Mouse (Mus musculus) liver, adult 2 months (tissue): ENCODE measurements around the gene Fam3c. TPM values are rescaled to one million over a fixed set of nuclear protein-coding genes. Genes with fewer than 3 reads are reported as not detected.

Experiments
- DNase-seq: peaks from one replicate; pipeline ENCODE4 v3.0.0-alpha.2; 2011; ENCODE audit warnings: low read depth, low spot score; ENCODE audit errors: extremely low read depth
- H3K27ac ChIP-seq: fragments of 200-500 bp; replicated peaks from 2 replicates; pipeline ENCODE4 v1.5.1; 2012; ENCODE audit warnings: low read depth, mild to moderate bottlenecking, control low read depth, inconsistent platforms, low read length; ENCODE audit not compliant: insufficient read depth
- H3K27me3 ChIP-seq: fragments of 200-500 bp; 2 replicates; pipeline ENCODE4 v1.6.1; 2012; ENCODE audit warnings: mild to moderate bottlenecking, moderate library complexity, low read length, inconsistent platforms; ENCODE audit not compliant: control insufficient read depth, insufficient read depth
- H3K36me3 ChIP-seq: fragments of 200-500 bp; 2 replicates; pipeline ENCODE4 v1.6.1; 2012; ENCODE audit warnings: low read length, inconsistent platforms; ENCODE audit not compliant: control insufficient read depth, insufficient read depth
- H3K4me1 ChIP-seq: fragments of 200-500 bp; 2 replicates; pipeline ENCODE4 v1.6.1; 2011; ENCODE audit warnings: low read length; ENCODE audit not compliant: control insufficient read depth, insufficient read depth
- H3K4me3 ChIP-seq: fragments of 200-500 bp; 2 replicates; pipeline ENCODE4 v1.5.1; 2011; ENCODE audit warnings: low read depth, mild to moderate bottlenecking, control low read depth, low read length, moderate library complexity; ENCODE audit not compliant: insufficient read depth
- H3K79me2 ChIP-seq: fragments of 200-500 bp; 2 replicates; pipeline ENCODE4 v1.6.1; 2012; ENCODE audit warnings: inconsistent platforms, mild to moderate bottlenecking, low read length, moderate library complexity; ENCODE audit not compliant: control insufficient read depth, insufficient read depth
- H3K9ac ChIP-seq: fragments of 200-500 bp; 2 replicates; pipeline ENCODE4 v1.6.1; 2012; ENCODE audit warnings: low read depth, mild to moderate bottlenecking, control low read depth, inconsistent platforms, low read length
- CTCF ChIP-seq: fragments of 200-500 bp; IDR thresholded peaks from 2 replicates; pipeline ENCODE4 v1.5.1; 2011; ENCODE audit warnings: low read depth, low read length, control low read depth
- POLR2A ChIP-seq: fragments of 200-500 bp; IDR thresholded peaks from 2 replicates; pipeline ENCODE4 v1.6.1; 2011; ENCODE audit warnings: low read length, control low read depth; ENCODE audit not compliant: insufficient read depth; ENCODE audit errors: extremely low read depth
- WGBS: fragments of 180-500 bp; shearing (Covaris S2); methylation state at CpG from one replicate; pipeline ENCODE4 v1.1.7; 2018; 5-methylcytosine and 5-hydroxymethylcytosine counted together
- polyA plus RNA-seq: library from polyadenylated mRNA; depleted of rRNA; stranded (reverse); fragments of >200 nt; gene quantifications from 2 replicates; pipeline ENCODE4 v1.2.3, GENCODE M21; 2012; rRNA removed
- total RNA-seq: library from RNA; depleted of rRNA; stranded (reverse); fragments of >200 nt; gene quantifications from 2 replicates; pipeline ENCODE4 v1.2.3, GENCODE M21; 2014; rRNA removed

The Fam3c gene
- total RNA-seq: 24.6 and 34.5 TPM in 2 replicates
- 2.8 and 3.1 TPM in 2 replicates for polyA plus RNA-seq

DNA sequence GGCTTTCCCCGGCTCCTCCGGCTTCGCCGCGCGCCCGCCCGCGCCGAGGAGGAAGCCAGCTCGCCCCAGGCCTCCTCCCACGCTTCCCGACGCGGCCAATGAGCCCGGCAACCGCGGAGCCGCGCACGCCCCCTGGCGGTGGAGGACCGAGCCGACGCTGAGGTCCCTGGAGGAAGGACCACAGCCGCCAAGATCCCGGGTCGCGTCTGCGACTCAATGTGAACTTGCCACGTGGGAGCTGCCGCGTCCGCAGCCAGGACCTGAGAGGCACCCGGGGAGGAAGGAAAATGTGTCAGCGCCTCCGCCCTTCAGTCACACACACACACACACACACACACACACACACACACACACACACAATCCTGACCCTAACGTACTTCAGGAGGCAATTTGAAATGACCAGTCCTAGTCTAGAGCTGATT, at the start of gene Fam3c:
Gene Fam3c, minus strand, starts transcription at position 158 of the 422 bp plus-strand sequence.
- TF ChIP-seq CTCF (peak; percentile 88), POLR2A (no peak)
- Histone ChIP-seq H3K27ac (peak within 1 kb of the TSS; percentile 27), H3K4me3 (peak within 1 kb of the TSS; percentile 65), H3K36me3 (no peaks in the 10 kb centered on the region), H3K79me2 (peaks cover 12% of the 10 kb centered on the region; the same call in 1 of the 2 replicates), H3K27me3 (no peaks in the 10 kb centered on the region), H3K4me1 (peaks cover 6% of the 10 kb centered on the region), H3K9ac (peak within 1 kb of the TSS; percentile 91)
- WGBS: 2% methylated on average over 30 of the region's 38 CpGs
- DNase-seq: peak; percentile 71

DNA sequence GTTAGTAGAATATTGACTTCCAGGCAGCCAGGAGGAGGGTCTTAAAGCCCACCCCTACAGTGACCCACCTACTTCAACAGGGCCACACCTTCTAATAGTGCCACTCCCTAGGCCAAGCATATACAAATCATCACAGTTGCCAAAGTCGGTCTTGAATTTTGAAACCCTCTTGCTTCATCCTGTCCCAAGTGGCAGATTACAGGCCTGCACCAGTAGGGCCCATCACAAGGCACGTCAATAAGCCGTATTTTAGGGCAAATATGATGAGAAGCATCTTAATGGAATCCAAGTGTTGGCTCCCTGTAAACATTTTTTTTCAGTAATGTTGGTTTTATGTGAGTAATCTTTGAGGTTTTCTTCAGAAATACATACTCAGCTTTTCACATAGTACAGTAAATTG, 49.0 kb upstream of the Fam3c start:
- no peak overlapping the region for H3K27ac ChIP-seq
- no peaks in the 10 kb centered on the region for H3K4me1 ChIP-seq
- no peaks in the 10 kb centered on the region for H3K36me3 ChIP-seq
- H3K9ac ChIP-seq: no peak overlapping the region
- no peak for TF ChIP-seq CTCF
- no peak for TF ChIP-seq POLR2A
- no peaks in the 10 kb centered on the region for H3K79me2 ChIP-seq
- DNase-seq: no peak
- no peak overlapping the region for H3K4me3 ChIP-seq
- WGBS: 90% methylated on average over 3 of the region's 3 CpGs
- no peaks in the 10 kb centered on the region for H3K27me3 ChIP-seq

GRCm38 (mm10) chr6:22403736-22404135, 47.7 kb upstream of the Fam3c start:
- Histone ChIP-seq H3K27ac (no peak overlapping the region), H3K4me1 (no peaks in the 10 kb centered on the region), H3K79me2 (no peaks in the 10 kb centered on the region), H3K4me3 (no peak overlapping the region), H3K27me3 (no peaks in the 10 kb centered on the region), H3K9ac (no peak overlapping the region), H3K36me3 (no peaks in the 10 kb centered on the region)
- DNase-seq: no peak
- TF ChIP-seq CTCF (no peak), POLR2A (no peak)
- 87% methylated on average over 5 of the region's 5 CpGs for WGBS

- H3K27me3 ChIP-seq: no peaks in the 10 kb centered on the region
- no peak overlapping the region for H3K9ac ChIP-seq
- no peaks in the 10 kb centered on the region for H3K4me1 ChIP-seq
- no peak overlapping the region for H3K27ac ChIP-seq
- TF ChIP-seq POLR2A (no peak), CTCF (no peak)
- no peak for DNase-seq
- H3K4me3 ChIP-seq: no peak overlapping the region
- no peaks in the 10 kb centered on the region for H3K79me2 ChIP-seq
- 94% methylated on average over 9 of the region's 9 CpGs for WGBS
- H3K36me3 ChIP-seq: no peaks in the 10 kb centered on the region
Measured at GRCm38 (mm10) chr6:22403317-22403716, 47.3 kb upstream of the Fam3c start.

- DNase-seq: no peak
- Histone ChIP-seq H3K9ac (no peak overlapping the region), H3K4me1 (no peaks in the 10 kb centered on the region), H3K79me2 (no peaks in the 10 kb centered on the region), H3K36me3 (no peaks in the 10 kb centered on the region), H3K27ac (no peak overlapping the region), H3K4me3 (no peak overlapping the region), H3K27me3 (no peaks in the 10 kb centered on the region)
- WGBS: 81% methylated on average over 13 of the region's 13 CpGs
- TF ChIP-seq CTCF (no peak), POLR2A (no peak)
Measured at GRCm38 (mm10) chr6:22402548-22403164, 46.6 kb upstream of the Fam3c start.

GRCm38 (mm10) chr6:22402037-22402436, 46.0 kb upstream of the Fam3c start:
- Histone ChIP-seq H3K9ac (no peak overlapping the region), H3K27me3 (no peaks in the 10 kb centered on the region), H3K4me1 (no peaks in the 10 kb centered on the region), H3K4me3 (no peak overlapping the region), H3K36me3 (no peaks in the 10 kb centered on the region), H3K79me2 (no peaks in the 10 kb centered on the region), H3K27ac (no peak overlapping the region)
- DNase-seq: no peak
- no peak for TF ChIP-seq POLR2A
- TF ChIP-seq CTCF: no peak
- WGBS: 86% methylated on average over 5 of the region's 5 CpGs
